Mouse (Mus musculus) embryonic stem cell, embryonic (primary cell): ENCODE results near the gene Nmnat2.

ENCODE experiments used
- CTCF ChIA-PET, 4 experiments: fragments of 300-600 bp in 2 of 4; fragments of 350-600 bp in 2 of 4; sonication (Branson Sonifier 250); formaldehyde crosslinking; loops; one replicate each; lab custom pipeline; 2022; ENCODE audit warnings: inconsistent platforms in 2 of 4; lab: Charles Lee
- POLR2A ChIA-PET, 4 experiments: fragments of 300-600 bp in 2 of 4; fragments of 350-600 bp in 2 of 4; sonication (Branson Sonifier 250); formaldehyde crosslinking; loops; one replicate each; lab custom pipeline; 2022; ENCODE audit warnings: antibody characterized with exemption in 4 of 4, inconsistent platforms in 1 of 4; lab: Charles Lee

Nmnat2 gene

DNA sequence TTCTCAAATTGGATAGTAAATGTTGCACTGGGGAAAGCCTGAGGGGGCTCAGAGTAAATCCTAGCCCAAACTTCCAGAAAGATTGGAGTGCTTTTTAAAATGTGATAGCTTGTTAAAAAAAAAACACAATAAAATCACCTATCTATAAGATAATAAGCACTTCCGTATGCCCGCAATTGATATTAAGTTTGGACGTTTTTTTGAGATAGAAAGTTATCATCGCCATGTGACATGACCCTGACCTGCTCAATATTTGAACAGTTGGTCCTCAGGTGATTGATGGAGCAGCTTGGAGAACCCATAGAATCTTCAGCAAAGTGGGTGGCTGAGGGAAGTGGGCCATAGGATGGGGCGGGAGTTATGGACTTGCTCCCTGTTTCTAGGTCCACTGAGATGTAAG lies 52.5 kb downstream of the Nmnat2 start:
- CTCF ChIA-PET = interaction anchor here in 1 of 4 experiments (0.8 kb wide), 1 partner anchor 28 kb away, joined by 3 read pairs; no protein-coding TSS in a partner anchor
- POLR2A ChIA-PET = interaction anchor here (0.7 to 14.7 kb wide), 20 partner anchors 13 to 417 kb away, joined by 3 to 221 read pairs (median 4); partner anchors contain the start of gene Lamc1 (in 1 of the 4)

DNA sequence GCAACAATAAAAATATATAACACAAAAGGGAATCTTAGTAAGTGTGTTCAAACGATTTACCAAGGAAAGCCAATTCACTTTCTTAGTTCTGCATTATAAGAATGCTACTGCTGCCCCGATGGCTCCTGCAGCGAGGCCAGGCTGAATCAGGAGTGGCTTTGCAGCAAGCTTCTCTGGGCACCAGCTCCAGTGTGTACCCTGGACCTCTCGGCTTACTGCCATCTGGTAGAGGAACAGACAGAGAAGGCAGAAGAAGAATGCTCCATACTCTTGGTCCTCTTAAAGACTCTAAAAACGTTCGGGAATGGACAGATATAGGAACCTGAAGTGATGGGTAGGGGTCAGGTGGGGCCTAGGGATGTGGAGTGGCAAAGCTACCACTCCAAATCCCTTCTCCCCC lies 53.0 kb downstream of the Nmnat2 start:
- ChIA-PET POLR2A (interaction anchor here (0.7 to 14.7 kb wide), 18 partner anchors 13 to 416 kb away, joined by 3 to 221 read pairs (median 5); partner anchors contain the start of gene Lamc1 (in 1 of the 4)), CTCF (no interaction called here)

DNA sequence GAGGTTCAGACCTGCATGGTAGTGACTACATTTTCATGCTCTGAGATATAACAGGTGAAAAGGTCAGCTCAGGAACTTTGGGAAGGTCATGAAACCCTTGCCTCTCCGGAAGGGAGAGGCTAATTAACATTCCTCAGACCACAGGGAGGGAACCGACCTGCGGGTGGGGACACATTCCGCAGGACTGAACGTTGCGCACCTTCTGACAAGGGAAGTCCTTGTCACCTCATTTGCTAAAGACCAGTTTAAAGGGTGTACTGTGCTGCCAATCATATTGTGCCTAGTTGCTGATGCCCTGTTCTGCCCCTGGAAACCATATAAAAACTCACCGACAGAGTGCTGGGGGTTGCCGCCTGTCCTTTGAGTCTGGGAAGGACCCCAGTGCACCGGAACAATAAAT lies 54.5 kb downstream of the Nmnat2 start:
- CTCF ChIA-PET = no interaction called here
- POLR2A ChIA-PET = interaction anchor here (0.6 to 14.7 kb wide), 69 partner anchors 8 to 416 kb away, joined by 3 to 221 read pairs (median 6); partner anchors contain the start of gene Shcbp1l (in 1 of the 4)

DNA sequence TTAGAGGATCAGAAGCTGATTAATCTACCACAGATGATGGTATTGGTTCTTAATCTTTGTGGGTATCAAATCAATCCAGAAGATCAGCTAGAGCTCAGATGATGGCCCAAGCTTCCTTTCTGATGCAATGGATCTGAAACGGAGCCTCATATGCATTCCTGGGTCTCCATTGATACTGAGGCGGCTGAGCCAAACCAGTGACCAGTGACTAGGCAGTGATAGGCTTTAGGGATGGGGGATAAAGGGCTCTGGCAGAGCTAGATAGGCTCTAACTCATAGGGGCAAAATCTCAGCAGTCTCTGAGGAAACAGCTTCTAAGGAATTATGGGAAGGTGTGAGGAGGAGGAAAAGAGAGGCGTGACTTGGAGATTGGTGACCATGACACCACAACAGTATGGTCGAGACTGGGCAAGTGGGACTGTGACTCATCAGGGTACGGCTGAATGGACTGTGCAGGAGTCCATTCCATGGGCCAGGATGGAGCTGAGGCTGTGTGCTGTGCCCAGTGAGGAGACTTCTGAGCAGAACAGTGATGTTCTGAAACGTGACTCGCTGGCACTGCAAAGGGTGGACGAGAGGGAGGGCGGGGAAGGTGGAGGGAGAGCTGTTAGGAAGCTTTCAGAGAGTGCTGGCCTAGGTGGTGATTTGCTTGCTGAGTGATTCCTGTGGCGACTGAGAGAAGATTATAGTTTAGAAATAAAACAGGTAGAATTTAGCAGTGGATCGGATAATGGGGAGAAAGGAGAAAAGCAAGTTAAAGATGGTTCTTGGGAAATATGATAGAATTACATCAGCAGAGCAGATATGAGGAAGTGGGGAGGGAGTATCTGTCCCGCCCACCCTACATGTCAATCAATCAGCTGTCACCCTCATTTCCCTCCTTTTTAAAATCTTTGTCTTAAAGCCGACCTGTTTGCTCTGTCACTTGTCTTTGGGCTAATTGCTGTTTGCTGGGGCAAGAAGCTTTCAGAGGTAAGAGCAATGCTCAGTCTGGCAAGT lies 55.9 kb downstream of the Nmnat2 start:
- POLR2A ChIA-PET = interaction anchor here (0.6 to 14.7 kb wide), 62 partner anchors 9 to 1129 kb away, joined by 3 to 221 read pairs (median 6); no protein-coding TSS in a partner anchor
- CTCF ChIA-PET = interaction anchor here in 2 of 4 experiments (0.5 to 0.6 kb wide), 3 partner anchors 23 to 83 kb away, joined by 3 to 10 read pairs (median 4); no protein-coding TSS in a partner anchor

DNA sequence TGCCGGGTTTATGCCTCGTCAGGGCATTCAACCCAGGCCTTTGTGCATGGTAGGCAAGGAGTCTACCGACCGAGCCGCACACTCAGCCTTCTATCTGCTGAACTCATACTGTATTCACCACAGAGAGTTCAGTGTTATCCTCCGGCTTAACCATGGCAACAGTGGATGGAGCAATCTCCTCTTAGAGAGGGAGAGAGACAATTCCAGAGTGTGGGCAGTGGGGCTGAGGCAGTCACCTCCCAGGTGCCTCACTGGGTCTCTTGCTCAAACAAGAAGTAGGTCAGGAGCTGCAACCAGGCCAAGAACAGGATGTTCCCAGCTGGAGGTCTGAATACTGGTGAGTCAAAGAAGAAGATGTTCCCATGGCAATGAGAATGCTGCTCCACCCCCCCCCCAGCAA lies 56.8 kb downstream of the Nmnat2 start:
- POLR2A ChIA-PET = interaction anchor here (0.5 to 14.7 kb wide), 23 partner anchors 10 to 1130 kb away, joined by 3 to 221 read pairs (median 7); partner anchors contain the start of genes Arpc5 (in 1 of the 4) and Rgl1 (in 1 of the 4)
- CTCF ChIA-PET = interaction anchor here in 1 of 4 experiments (0.6 kb wide), 1 partner anchor 348 kb away, joined by 3 read pairs; no protein-coding TSS in a partner anchor

DNA sequence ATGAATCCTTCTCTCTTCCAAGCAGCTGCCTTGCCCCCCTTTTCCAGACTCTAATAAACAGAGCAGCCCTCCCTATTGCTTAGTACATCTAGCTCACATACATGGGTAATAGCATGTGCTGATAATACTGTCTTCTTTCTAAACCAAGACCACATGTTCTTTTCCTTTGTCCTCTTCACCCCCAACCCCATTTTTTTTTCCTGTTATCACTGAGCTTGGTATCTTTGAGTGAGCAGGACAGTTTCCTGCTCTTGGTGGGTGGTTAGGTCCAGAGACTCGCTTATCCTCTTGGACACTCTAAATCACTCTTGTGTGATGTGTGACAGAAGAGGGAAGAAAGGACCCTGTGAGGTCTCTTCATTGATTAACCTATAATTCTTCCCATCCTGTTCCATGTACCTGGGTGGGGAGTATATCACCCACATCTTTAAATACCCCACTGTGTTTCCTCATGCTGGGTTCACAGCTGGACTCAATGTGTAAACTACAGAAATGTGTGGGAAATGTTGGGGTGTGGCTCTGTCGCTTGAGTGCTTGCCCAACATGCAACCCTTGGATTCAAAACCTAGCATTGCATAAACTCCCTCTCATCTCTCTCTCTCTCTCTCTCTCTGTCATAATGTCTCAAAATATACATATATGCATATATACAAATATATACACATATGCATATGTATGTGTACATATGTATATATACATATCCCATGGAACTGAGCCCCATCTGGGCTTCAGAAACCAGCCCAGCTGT lies 58.9 kb downstream of the Nmnat2 start:
- CTCF ChIA-PET = interaction anchor here in 2 of 4 experiments (0.7 to 1.4 kb wide), 3 partner anchors 9 to 223 kb away, joined by 3 to 4 read pairs (median 3); no protein-coding TSS in a partner anchor

DNA sequence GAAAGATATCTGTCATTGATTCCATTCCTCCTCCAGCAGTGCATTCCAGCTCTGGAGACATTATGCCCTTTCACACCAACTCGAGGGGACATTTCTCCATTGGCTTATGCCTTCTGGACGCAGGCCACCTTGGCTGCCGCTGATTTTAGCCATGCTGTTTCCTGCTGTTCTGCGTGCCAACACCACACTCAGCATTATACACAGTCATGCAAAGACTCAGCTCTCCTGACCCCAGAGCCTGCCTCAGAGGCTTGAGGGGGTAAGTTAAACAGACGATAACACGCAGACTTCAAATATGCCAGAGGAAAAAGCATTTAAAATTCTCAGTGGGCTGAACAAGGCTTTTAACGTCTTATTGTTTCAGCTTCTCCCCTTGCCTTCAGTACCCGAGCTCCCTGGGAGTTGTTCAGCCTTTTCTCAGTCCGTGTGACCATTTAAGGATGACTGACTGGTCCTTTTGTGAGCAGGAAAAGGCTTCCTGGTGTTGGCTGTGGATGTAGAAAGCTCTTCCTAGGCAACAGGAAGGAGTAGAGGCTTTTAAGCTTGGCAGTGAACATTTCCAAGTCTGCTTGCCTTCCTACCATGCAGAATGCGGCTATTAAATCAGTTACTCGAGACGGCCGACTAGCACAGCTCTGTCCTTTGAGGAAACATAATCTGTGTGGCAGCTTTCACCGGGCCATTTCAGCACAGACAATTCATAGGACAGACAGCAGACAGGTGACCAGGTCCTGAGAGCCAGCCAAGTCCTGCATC lies 59.8 kb downstream of the Nmnat2 start:
- ChIA-PET POLR2A (interaction anchor here in 3 of 4 experiments (0.6 to 14.7 kb wide), 10 partner anchors 10 to 757 kb away, joined by 3 to 221 read pairs (median 3); no protein-coding TSS in a partner anchor), CTCF (interaction anchor here in 2 of 4 experiments (0.6 to 1.4 kb wide), 3 partner anchors 70 to 511 kb away, joined by 3 to 11 read pairs (median 4); no protein-coding TSS in a partner anchor)

More for the DNA sequence above, 58.9 kb downstream of the Nmnat2 start:
- POLR2A ChIA-PET = interaction anchor here in 3 of 4 experiments (0.6 to 14.7 kb wide), 12 partner anchors 9 to 135 kb away, joined by 3 to 221 read pairs (median 5); no protein-coding TSS in a partner anchor

DNA sequence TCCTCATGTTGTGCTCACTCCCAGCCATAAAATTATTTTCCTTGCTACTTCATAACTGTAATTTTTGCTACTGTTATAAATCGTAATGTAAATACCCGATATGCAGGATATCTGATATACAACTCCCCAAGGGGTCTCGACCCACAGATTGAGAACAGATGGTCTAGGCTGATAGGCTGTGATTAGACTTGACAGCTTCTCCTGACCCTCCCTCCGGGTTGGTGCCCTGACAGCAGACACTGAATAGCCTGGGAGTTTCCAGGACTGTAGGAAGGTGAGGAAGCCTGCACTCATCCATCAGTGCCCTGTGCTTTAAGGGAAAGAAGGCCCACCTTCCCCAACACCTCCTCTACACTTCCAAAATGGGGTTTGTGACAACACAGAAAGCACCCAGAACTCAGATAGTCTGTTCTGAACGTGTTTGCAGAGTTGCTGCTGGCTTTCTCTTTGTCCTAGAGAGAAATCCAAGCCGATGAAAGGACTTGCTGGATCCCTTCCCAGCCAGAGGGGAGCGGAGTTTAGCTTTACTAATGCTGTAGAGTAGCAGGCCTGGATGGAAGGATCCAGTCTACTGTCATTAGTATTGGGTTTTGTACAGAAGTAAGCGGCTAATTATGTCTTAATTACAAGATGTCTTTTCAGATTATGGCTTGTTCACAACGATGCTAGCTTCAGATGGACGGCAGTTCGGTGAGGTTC lies 61.8 kb downstream of the Nmnat2 start:
- ChIA-PET POLR2A (interaction anchor here in 2 of 4 experiments (1.0 to 14.7 kb wide), 4 partner anchors 10 to 42 kb away, joined by 3 to 221 read pairs (median 4); no protein-coding TSS in a partner anchor), CTCF (interaction anchor here in 3 of 4 experiments (0.6 to 1.8 kb wide), 3 partner anchors 17 to 24 kb away, joined by 3 to 4 read pairs (median 4); no protein-coding TSS in a partner anchor)

DNA sequence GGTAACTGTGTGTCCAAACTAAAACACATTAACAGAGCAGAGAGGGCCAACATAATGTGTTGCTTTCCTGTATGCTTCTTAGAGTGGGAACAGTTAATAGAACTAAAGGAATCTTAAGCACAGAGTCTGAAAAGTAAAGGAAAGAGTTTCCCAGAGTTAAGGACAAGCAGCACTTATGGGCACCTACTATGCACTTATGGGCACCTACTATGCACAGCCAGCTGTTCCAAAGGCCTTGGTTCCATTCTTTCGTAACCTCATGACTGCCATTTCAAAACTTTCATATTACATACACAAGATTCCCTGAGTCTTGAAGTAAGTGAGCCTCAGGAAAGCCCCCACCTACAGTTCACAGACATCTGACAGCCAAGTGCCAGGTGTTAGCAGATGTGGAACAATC lies 64.3 kb downstream of the Nmnat2 start:
- ChIA-PET POLR2A (interaction anchor here in 3 of 4 experiments (0.6 to 1.4 kb wide), 4 partner anchors 9 to 103 kb away, joined by 3 to 4 read pairs (median 3); no protein-coding TSS in a partner anchor), CTCF (no interaction called here)

DNA sequence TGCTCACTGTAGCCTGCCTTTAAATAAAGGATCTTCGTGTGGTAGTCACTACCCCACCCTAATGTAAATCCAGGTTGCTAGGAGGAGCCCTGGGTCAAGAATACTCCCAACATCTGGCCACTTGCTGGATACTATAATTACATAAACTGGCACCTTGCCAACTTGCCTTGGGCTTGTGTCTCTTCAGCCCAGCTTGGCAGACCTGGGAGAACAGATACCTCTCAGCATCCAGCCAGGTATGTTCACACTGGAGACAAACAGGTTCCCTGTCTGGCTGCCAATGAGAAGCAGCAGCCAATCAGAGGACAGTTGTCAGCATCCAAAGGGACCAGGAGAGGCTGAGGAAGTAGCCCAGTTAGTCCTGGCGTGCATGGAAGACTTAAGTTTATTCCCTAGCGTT lies 64.8 kb downstream of the Nmnat2 start:
- POLR2A ChIA-PET = interaction anchor here in 2 of 4 experiments (0.6 to 6.1 kb wide), 4 partner anchors 10 to 104 kb away, joined by 3 to 46 read pairs (median 4); no protein-coding TSS in a partner anchor

DNA sequence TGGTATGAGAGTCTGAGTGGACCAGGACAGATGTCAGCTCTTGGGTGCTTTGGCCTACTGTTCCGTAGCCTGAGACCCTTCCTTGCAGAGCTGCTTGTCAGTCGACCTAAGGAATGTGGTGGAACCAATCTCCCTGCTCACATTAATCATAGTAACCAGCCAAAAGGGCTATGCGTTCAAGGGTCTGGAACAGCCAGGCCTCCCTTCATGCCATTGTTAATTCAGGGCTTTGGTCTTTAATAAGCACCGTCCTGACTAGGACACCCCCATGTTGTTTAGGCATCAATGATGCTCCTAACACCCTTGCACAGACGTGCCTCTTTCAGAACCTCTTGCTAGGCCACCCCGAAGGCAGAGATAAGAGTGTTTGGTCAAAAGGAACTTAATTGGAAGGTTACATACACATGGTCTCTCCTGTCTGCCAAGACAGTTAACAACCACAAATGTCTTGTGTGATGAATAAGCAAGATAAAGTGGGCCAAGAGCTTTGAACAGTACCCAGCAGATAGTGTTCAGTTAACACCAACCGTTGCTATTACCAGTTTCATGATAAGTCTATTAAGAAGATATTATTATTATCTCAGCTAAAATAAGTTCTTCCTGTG lies 66.3 kb downstream of the Nmnat2 start:
- POLR2A ChIA-PET = interaction anchor here in 3 of 4 experiments (0.9 to 6.1 kb wide), 10 partner anchors 9 to 231 kb away, joined by 3 to 46 read pairs (median 4); no protein-coding TSS in a partner anchor
- CTCF ChIA-PET = interaction anchor here (0.6 to 1.5 kb wide), 7 partner anchors 10 to 242 kb away, joined by 3 to 7 read pairs (median 3); no protein-coding TSS in a partner anchor

More for the DNA sequence above, 64.8 kb downstream of the Nmnat2 start:
- CTCF ChIA-PET = no interaction called here

DNA sequence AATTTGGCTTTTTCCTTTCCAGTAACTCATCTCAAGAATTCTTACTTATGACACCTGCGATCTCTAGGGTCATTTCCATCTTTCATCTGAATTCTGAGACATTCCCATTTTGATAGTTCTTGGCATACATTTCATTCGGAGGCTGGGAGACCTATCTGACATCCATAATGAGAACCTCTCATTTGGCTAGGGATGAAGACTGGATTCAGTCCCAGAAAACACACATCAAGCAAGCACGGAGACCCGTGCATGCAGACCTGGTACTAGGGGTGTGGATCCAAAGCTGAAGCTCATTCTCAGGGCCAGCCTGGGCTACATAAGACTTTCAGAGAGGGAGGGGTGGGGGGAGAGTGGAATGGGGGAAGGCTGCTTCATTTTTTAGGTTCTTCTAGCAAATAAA lies 68.2 kb downstream of the Nmnat2 start:
- POLR2A ChIA-PET = interaction anchor here in 2 of 4 experiments (0.5 to 6.1 kb wide), 10 partner anchors 9 to 106 kb away, joined by 3 to 46 read pairs (median 4); no protein-coding TSS in a partner anchor
- CTCF ChIA-PET = interaction anchor here in 2 of 4 experiments (0.5 to 1.3 kb wide), 4 partner anchors 10 to 83 kb away, joined by 3 read pairs; no protein-coding TSS in a partner anchor

DNA sequence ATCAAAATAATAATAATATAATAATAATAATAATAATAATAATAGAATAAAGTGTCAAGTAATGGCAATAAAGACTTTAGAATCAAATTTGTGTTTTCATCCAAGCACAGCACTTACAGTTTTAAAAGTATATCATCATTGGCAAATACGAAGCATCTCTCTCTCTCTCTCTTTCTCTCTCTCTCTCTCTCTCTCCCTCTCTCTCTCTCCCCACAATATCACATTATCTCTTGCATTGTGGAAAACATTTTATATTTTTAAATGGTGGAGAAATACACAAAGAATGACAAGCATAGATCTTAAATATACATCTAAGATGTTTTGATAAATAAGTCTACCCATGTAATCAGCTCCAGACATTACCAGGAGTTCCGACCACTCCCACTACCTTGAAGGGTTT lies 69.1 kb downstream of the Nmnat2 start:
- ChIA-PET CTCF (no interaction called here), POLR2A (interaction anchor here in 2 of 4 experiments (0.9 to 6.1 kb wide), 9 partner anchors 9 to 31 kb away, joined by 3 to 46 read pairs (median 3); no protein-coding TSS in a partner anchor)

DNA sequence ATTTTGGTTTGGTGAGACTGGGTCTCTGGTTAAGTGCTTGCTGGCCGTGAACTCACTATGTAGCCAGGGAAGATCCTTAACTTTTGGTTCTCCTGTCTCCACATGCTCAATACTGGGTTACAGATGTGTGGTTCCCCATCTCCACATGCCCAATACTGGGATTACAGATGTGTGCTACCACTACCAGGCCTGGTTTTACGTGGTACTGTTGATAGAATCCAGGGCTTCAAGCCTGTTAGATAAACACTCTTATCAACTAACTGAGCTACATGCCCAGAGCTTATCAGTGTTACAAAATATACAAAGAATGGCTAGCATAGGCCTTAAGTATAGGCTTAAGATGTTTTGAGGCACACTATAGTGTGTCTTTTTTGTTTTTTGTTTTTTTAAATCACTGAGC lies 69.7 kb downstream of the Nmnat2 start:
- POLR2A ChIA-PET = interaction anchor here in 3 of 4 experiments (0.7 to 6.1 kb wide), 12 partner anchors 8 to 156 kb away, joined by 3 to 46 read pairs (median 3); no protein-coding TSS in a partner anchor
- CTCF ChIA-PET = interaction anchor here in 1 of 4 experiments (0.5 kb wide), 1 partner anchor 103 kb away, joined by 4 read pairs; no protein-coding TSS in a partner anchor

DNA sequence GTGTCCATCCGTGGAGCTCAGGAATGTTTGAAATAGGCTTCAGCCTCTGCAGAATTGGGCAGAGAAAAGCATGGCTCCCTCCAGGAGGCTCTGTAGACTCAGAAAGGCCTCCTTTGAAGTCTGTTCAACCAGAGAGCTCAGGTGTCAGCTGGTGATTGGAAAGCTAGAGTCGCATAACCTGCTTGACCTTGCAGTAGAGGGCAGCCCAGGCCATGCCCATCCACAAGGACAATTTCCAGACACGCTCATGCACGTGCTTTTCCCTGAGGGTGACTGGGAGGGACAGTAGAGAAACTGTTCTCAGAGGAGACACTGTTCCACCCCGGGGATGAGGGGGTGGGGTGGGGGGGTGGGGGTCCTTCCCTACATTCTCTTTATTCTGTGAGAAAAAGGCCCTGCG lies 76.6 kb downstream of the Nmnat2 start:
- POLR2A ChIA-PET = interaction anchor here (0.5 to 17.2 kb wide), 75 partner anchors 8 to 921 kb away, joined by 3 to 221 read pairs (median 4); partner anchors contain the start of gene Lamc1 (in 1 of the 4)
- CTCF ChIA-PET = interaction anchor here (0.5 to 1.5 kb wide), 15 partner anchors 8 to 940 kb away, joined by 3 to 9 read pairs (median 4); no protein-coding TSS in a partner anchor
